Mouse (Mus musculus): ENCODE data around the gene Igsf9.

Igsf9 gene

DNA sequence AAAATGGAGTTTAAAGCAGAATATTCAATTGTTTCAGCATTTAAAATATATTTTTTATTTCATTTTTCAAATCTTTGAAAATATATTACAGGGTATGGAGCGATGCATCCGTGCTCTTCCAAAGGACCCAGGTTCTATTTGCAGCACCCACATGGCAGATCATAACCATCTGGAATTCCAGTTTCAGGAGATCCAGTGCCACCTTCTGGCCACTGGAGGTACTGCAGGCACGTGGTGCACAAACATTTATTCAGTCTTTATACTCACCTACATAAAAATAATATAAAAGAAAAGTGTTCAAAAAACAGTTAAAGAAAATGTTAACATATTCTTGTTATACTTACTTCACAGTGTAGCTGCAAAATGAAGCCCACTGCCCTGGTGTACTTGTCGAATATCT, 36.4 kb downstream of the Igsf9 start:
- DNase-seq (ENCODE audit: low spot score) = no peak

DNA sequence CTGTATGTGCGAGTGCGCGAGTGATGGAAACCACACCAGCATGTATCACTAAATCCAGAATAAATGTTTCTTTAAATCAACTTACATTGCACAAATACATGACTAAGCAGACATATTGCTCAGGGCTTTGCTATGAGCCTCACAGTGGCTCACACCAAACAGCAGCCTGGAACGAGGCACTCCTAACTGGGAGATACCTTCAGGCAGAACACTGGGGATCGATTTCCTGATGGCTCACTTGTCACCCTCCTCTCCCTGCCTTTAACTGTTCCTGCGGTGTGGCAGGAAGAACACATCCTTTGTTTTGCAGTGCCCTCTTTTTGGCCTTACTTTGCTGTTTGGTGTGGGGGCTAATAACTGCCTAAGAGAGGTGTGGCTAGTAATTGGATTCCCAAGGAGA, 38.1 kb downstream of the Igsf9 start:
- DNase-seq (ENCODE audit: low spot score) = no peak

DNA sequence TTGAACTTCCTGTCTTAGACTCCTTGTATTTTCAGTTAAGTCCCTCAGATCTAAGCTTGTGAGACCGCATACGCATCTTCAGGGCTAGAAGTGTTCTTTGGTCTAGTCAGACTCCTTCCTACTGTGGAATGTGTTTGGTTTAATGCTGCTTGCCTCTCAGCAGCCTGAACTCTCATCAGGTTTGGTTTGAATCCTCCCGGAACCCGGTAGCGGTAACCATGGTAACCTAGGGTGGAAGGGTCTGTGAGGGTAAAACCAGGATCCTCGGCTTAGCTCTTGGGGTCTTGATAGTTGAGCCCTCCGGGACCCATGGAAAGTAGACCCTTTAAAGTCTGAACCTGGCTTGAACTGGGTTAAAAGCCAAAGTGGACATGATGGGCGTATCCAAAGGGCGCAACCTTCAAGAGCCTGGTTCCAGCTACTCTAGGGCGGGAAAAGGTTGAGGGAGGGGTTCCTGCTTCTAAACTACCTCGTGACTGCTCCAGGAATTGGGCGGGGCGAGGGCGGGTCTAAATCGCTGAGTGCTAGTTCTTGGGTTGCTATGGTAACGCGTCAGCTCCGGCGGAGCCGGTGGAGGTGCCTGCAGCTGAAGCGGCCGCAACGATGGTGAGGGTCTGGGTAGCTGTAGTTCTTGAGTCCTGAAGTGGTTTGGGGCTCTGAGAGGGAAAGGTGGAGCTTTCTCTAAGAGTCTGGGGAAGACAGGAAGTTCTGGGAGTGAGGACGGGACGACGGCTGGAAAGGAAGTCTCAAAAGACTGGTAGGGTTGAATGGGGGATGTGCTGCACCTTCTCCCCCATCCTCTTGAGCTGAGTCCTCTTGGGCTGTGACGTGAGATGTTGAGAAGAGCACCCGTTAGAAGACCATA, 39.2 kb downstream of the Igsf9 start, which contains the start of gene Cfap45:
Gene Cfap45, plus strand, starts transcription at position 226 of the 865 bp plus-strand sequence.
- DNase-seq (ENCODE audit: low spot score) = peak; percentile 59

DNA sequence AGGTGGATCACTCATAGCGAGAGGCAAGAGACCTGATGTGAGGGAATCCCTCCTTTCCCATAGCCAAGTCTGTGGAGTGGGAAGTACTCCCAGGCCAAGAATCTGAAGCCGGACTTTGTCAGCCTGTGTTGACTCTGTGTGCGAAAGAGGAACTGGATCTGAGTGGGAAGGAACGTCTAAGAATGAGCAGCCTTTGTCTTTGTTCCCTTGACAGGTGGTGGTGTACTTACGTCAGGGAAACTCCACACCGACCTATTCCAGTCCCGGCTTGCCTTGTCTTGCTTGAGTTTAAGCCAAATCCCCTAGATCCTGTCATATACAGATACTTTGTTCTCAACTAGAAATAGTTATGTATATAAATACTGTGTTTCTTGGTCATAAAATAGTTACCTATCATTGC, 40.9 kb downstream of the Igsf9 start:
- no peak for DNase-seq (ENCODE audit: low spot score)

DNA sequence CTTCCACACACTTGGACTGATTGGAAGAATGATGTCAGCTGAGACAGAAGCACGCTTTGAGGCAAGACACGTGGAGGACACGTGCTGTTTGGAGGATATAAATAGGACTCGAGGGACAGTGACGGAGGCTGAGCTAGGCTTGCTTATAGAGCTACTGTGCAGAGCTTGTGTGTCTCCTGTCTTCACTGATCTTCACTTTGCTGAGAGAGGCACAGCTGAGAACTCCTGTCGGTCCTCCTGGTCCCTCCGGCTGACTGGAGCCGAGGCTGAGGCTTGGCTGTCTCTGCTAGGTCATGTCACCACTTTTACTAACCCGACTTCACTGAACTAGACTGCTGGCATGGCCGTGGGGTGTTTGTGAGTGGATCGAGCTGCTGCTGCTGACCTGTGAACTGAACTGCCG, 42.1 kb downstream of the Igsf9 start:
- DNase-seq (ENCODE audit: low spot score) = no peak

DNA sequence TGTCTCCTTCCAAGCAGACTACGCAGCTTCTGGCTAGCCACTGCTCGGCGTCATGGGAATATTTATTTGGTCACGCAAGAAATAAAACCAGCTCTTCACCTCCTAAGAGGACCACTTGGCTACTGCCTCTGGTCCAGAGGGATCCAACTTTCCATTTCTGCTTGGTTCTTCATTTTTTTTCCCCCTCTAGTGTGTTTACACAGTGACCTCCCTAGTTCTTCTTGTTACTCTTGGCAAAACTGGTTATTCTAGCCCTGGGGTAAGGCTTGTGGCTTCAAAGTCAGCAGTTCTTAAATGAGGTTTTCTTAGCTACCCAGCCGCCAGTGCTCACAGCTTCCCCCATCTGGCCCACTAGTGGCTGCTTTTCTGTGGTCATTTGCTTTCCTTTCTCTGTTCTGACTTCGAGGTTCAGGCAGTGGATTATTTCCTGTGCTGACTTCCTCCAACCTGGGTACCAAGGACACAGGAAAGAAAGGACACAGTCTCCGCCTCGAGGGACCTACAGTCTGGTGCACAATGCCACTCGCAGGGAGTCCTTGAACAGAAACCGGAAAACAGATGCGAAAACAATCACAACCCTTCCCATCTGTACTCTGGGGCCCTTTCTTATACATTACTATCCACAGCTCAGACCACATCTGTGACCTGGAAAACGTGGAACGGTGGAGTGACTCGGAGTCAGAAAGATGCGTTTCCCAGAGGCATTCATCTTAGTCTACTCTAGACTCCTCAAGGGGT, 43.6 kb downstream of the Igsf9 start:
- DNase-seq (ENCODE audit: low spot score) = no peak

DNA sequence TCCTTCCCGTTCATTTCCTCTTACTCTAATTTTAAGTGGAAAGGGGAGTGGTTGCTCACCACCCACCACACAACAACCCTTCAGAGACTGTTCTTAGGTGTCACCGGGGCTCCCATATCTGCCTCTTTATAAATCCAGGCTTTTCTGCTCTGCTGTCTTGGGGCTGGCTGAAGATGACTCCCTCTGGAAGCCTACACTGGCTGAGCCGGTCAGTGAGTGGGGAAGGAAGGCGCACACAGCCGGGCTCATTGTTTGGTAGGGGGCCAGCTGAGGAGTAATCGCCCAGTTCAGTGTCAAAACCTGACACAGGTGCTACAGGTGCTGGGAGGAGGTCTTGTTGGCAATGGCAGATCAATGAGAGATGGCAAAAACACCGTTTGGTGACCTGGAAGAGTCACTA, 44.4 kb downstream of the Igsf9 start:
- no peak for DNase-seq (ENCODE audit: low spot score)

DNA sequence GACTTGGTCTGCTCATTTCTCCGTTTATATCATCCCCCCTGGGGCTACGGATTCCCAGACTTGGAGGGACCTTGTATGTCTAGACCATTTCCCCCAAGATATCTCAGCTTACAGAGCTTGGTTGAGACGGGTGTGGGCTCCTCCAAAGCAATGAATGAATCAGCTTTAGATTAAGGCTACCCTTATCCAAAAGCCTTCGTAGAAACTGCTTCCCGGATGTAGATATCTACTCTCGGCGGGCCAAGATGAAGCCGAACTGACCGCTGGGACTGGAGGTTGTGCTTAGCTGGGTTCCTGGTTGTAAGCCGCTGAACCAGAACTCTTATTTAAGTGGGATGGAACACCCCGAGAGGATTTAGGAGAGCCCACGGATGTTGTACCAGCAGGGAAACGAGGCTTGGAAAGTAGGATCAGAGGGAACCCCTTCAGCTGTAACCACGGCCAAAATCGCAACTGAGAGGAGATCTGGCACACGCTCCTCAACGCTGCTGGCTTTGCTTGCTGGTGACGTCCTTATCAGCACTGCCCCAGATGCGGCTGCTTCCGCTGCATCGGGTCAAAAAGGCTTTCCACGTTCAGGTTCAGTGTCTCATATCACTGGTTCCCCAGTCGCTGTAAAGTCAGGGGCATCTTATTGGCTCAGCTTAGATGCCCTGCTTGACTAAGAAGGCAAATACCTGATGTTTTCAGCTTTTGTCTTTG, 44.9 kb downstream of the Igsf9 start:
- DNase-seq (ENCODE audit: low spot score) = no peak

DNA sequence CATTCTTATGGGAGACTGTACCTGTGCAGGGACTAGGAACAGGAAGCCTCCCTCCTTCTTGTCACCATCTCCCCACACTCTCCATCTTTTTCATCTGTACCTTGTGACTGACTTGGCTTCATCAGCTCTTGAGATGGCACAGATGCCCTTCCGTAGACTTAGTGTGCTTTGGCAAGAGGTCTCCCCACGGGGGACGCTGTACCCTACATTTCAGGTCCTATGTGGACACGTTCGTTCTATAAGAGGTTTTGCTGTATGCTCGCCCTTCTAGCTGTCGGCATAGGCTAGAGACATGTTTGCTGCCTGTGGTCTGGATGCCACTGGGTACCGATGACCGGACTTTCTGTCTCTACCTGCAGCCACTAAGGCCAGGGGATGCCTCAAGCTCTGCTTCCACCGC, 45.8 kb downstream of the Igsf9 start:
- DNase-seq (ENCODE audit: low spot score) = no peak

DNA sequence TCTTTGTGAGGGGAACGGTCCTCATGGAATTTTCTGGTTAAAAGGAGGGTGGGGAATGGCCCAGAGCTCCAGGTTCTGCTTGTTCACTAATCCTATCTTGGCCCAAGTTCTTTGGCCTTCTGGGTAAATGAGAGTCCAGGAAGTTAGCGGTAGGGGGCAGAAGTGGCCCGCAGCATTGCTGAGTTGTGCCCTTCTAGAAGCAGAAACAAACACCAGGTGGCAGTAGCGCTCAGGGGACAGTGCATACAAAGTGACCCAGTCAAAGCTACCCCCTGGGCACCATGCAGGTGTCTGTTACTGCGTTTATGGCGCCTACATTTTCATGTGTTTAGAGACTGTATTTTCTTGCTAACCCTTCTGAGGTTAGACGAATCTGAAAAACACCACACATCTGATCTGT, 47.1 kb downstream of the Igsf9 start:
- DNase-seq (ENCODE audit: low spot score) = peak; percentile 69

DNA sequence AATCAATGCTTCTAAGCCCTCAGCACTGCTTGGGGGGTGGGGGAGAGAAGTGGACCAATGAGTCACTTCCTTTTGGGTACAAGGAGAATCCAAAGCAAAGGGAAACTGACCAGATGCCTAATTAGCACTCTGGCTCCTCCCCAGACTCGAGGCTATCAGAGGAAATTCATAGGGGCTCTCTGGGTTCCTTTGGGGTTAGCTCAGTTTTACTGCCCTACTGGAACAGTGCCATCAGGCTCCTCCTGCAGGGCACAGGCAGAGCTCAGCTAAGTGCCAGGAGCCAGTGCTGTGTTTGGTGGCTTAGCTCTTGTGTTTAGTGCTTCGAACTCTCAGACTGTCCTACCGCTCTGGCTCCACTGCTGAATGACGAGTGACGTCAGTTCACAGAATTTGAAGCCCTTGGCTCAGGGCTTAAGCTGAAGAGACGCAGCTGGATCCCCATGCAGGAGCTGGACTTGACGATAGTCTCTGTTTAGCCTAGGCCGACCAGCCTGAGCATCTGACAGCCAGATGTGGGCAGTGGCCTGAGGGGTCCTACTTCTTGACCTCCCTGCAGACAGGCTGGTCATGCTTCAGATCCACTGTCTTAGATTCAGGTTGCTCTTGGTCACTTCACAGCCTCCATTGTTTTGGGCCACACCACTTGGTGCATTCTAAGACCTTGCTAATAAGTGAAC, 49.1 kb downstream of the Igsf9 start:
- DNase-seq (ENCODE audit: low spot score) = no peak

DNA sequence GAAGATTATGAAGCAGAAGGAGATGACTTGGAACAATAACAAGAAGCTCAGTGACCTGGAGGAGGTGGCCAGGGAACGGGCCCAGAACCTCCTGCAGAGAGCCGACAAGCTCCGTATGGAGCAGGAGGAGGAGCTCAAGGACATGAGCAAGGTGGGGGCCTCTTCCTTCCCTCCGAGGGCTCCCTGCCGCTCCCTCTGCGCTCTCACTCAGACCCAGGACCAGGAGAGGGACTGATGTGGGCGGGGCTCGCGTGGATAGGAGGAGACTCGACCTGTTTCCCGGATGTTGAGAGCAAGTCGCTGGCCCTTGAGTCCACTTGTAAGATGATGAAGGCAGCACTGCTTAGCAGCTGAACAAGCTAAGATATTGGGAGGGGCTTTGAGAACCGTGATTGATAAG, 51.0 kb downstream of the Igsf9 start:
- no peak for DNase-seq (ENCODE audit: low spot score)

DNA sequence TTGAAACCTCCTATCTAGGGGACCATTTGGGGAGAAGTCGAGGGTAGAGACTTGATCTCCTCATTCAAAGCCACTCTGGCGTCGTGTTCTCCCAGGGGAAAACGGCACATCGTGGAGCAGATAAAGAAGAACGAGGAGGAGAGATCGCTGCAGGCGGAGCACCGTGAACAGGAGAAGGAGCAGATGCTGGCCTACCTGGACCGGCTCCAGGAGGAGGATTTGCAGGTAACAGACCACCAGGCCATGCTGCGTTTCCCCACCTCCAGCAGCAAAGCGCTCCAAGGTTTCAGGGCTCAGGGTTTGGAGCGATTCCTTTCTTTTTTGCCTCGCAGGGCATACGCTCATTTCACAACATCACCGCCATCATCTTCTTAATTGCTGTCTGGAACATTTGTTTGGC, 53.5 kb downstream of the Igsf9 start:
- DNase-seq (ENCODE audit: low spot score) = no peak

DNA sequence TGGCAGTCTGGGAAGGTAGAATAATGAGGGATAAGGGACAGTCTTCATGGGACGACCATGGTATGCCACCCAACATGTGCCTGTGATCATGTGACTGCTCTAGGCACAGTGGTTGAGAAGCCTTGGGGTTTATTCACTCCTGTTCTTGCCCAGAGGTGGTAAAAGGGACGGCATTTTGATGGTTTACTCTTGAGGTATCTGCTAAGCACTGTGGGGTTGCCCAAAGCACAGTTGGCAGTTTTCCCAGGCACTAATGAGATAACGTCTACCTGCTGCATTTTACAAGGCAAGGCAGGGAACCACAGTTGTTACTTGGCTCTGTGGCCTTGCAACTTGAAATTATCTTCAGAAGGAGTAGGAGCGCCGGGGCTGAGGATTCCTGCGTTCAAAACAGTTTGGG, 58.2 kb downstream of the Igsf9 start:
- DNase-seq (ENCODE audit: low spot score) = no peak

DNA sequence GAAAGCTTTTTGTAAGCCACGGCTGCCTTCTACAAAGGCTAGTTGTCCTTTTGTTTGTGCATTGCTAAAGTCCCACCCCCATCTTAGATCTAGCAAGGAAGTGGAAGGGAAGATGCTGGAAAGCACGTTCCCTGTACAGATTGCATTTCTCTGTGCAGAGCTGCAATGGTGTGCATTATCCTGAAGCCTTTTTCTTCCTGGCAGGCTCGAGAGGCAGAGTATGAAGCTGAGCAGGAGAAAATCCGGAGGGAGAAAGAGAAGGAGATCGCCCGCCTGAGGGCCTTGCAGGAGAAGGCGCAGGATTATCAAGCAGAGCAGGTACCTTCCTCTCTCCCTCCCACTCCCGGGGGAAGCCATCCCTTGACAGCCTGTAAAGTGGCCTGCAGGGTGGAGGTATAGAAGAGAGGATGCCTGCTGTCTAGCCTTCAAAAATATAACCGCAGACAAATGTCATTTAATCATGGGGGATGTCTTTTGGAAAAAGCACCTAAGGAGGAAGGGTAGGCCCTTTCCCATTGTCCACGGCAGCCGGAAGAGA, 58.8 kb downstream of the Igsf9 start:
- DNase-seq (ENCODE audit: low spot score) = no peak

DNA sequence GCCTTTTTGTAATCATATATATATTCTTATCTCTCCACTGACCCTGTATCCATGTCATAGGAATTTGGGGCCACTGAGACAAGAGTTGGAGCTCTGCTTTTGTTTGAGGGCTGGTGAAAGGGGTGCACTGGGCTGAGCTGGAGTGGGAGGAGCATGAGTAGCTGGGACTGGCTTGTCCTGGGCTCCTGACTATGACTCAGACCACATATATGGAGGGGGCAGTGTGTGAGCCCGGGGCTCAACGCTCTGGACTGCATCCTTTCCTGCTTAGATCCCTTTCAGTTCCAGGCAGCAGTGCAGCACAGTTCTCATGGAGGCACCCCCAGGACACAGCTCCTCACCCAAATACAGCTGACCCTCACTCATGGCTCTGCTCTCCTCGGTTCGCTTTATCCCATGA, 64.5 kb downstream of the Igsf9 start:
- DNase-seq (ENCODE audit: low spot score) = no peak

All from left cerebral cortex, adult 11 months (tissue).